In genomic region chr13:33823421-33823820, GRCm38 (mm10) we compare ENCODE assay signal across 21 mouse cellular contexts. TPM values are rescaled to one million over a fixed set of nuclear protein-coding genes. Genes with fewer than 3 reads are reported as not detected.
"Had no signal": no experiment of that assay in that cellular context is flagged by ENCODE, and none has a peak within 500 bp of the region (broad histone marks: within the 10 kb centered on the region; RNA-seq: fewer than 3 reads in every experiment).

No protein-coding gene starts in this region.

- DNase-seq: kidney, adult 18-20 months; kidney, postnatal 4 days; layer of hippocampus, adult 9-11 months; layer of hippocampus, postnatal 36 days; liver, embryonic 13.5 days; lung, adult 2 months; lung, postnatal 14 days; lung, postnatal 4 days; midbrain, embryonic 14.5 days; right cerebral cortex, adult 18-20 months; right cerebral cortex, postnatal 25 days; spleen, adult 18-20 months; thymus, postnatal 25 days had no signal

RNA-seq across cellular contexts. Expression of gene Serpinb6e, which starts 19.8 kb away (rescaled TPM):
- total RNA-seq: layer of hippocampus, adult 18-20 months; layer of hippocampus, postnatal 36 days; left cerebral cortex, adult 2 months; left cerebral cortex, postnatal 10 days; left cerebral cortex, postnatal 36 days; liver, adult 2 months; megakaryocyte progenitor cell, adult 5-6 weeks; megakaryocyte-erythroid progenitor cell, adult 5-6 weeks; midbrain, postnatal 0 days had no signal
